Mouse (Mus musculus) forebrain, embryonic 16.5 days (tissue): ENCODE results near the gene Fam13c. TPM values are rescaled to one million over a fixed set of nuclear protein-coding genes. Genes with fewer than 3 reads are reported as not detected.

Experiments used
- ATAC-seq: fragments of 200-750 bp; cut with Nextera tagmentation; 2 replicates; pipeline ENCODE4 v1.8.0; 2017; ENCODE audit warnings: mild to moderate bottlenecking, moderate library complexity
- H3K27ac ChIP-seq: fragments of 300-500 bp; sonication (generic); 2 replicates; pipeline ENCODE4 v1.5.1; 2014; ENCODE audit warnings: low read length, control low read depth
- H3K27me3 ChIP-seq: fragments of 300-500 bp; sonication (generic); replicated peaks from 2 replicates; pipeline ENCODE4 v1.6.1; 2014; ENCODE audit warnings: low read length; ENCODE audit not compliant: control insufficient read depth, insufficient read depth
- H3K36me3 ChIP-seq: fragments of 300-500 bp; sonication (generic); 2 replicates; pipeline ENCODE4 v1.6.1; 2014; ENCODE audit not compliant: control insufficient read depth, insufficient read depth
- H3K4me1 ChIP-seq: fragments of 300-500 bp; sonication (generic); replicated peaks from 2 replicates; pipeline ENCODE4 v1.6.1; 2014; ENCODE audit warnings: low read length; ENCODE audit not compliant: control insufficient read depth, insufficient read depth
- H3K4me2 ChIP-seq: fragments of 300-500 bp; sonication (generic); 2 replicates; pipeline ENCODE4 v1.6.1; 2014; ENCODE audit warnings: mild to moderate bottlenecking, low read length, control low read depth
- H3K4me3 ChIP-seq: fragments of 300-500 bp; sonication (generic); replicated peaks from 2 replicates; pipeline ENCODE4 v1.5.1; 2014; ENCODE audit warnings: mild to moderate bottlenecking, low read length, control low read depth
- H3K9ac ChIP-seq: fragments of 300-500 bp; sonication (generic); replicated peaks from 2 replicates; pipeline ENCODE4 v1.6.1; 2014; ENCODE audit warnings: low read depth, low read length, control low read depth
- H3K9me3 ChIP-seq: fragments of 300-500 bp; sonication (generic); 2 replicates; pipeline ENCODE4 v1.6.1; 2016; ENCODE audit warnings: low read length; ENCODE audit not compliant: control insufficient read depth
- WGBS: fragments of 180-500 bp; shearing (Covaris S2); extraction: QIAGEN DNeasy Blood & Tissue Kit; methylation state at CpG from one replicate; pipeline ENCODE4 v1.1.7; 2014; 5-methylcytosine and 5-hydroxymethylcytosine counted together
- polyA plus RNA-seq: library from polyadenylated mRNA; unstranded; fragments of >200 nt; fragmentation: Nextera tagmentation; extraction: Ambion mirVana; gene quantifications from 2 replicates; pipeline ENCODE4 v1.2.1, GENCODE M21; 2015

Gene Fam13c
- polyA plus RNA-seq, 1 experiment from 2014 or later: 27.7 TPM

GRCm38 (mm10) chr10:70542857-70543256 is 102.6 kb downstream of the Fam13c start:
- no peak overlapping the region for H3K27ac ChIP-seq
- no peak overlapping the region for H3K9ac ChIP-seq
- H3K27me3 ChIP-seq: no peaks in the 10 kb centered on the region
- 57% methylated on average over 6 of the region's 6 CpGs for WGBS
- H3K4me2 ChIP-seq: no peak overlapping the region
- ATAC-seq: no peak
- H3K9me3 ChIP-seq: no peaks in the 10 kb centered on the region
- H3K36me3 ChIP-seq: peaks cover 7% of the 10 kb centered on the region
- no peak overlapping the region for H3K4me3 ChIP-seq
- H3K4me1 ChIP-seq: no peaks in the 10 kb centered on the region

DNA sequence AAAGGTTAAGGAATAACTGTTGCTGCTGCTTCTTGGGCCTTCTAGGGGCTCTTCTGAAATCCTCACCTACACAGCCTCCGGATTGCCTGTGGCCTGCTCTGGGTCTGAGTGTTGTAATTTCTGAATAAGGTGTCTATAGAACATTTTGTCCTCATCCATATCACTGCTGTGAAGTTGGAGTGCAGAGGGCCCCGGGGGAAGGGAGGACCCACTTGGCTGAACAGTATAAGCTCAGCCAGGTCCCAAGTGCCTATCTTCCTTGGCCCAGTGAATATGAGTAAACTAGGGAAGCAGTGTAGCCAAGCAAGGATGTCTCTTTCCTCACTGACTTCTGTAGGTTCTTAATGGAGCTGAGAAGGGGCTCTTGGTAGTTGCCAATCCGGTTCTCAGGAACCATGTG is 112.2 kb downstream of the Fam13c start:
- Histone ChIP-seq H3K36me3 (peaks cover 27% of the 10 kb centered on the region), H3K9ac (no peak overlapping the region), H3K9me3 (no peaks in the 10 kb centered on the region), H3K4me1 (no peaks in the 10 kb centered on the region), H3K4me2 (no peak overlapping the region), H3K27ac (no peak overlapping the region), H3K27me3 (no peaks in the 10 kb centered on the region), H3K4me3 (no peak overlapping the region)
- WGBS: 97% methylated on average over 3 of the region's 3 CpGs
- ATAC-seq: no peak

GRCm38 (mm10) chr10:70563636-70564035 is 123.4 kb downstream of the Fam13c start:
- Histone ChIP-seq H3K9me3 (no peaks in the 10 kb centered on the region), H3K4me3 (no peak overlapping the region), H3K4me1 (peaks cover 5% of the 10 kb centered on the region), H3K4me2 (no peak overlapping the region), H3K27me3 (no peaks in the 10 kb centered on the region), H3K9ac (no peak overlapping the region), H3K36me3 (peaks cover 8% of the 10 kb centered on the region), H3K27ac (no peak overlapping the region)
- ATAC-seq: no peak
- 21% methylated on average over 3 of the region's 3 CpGs for WGBS

- no peak for ATAC-seq
- Histone ChIP-seq H3K9ac (no peak overlapping the region), H3K4me3 (no peak overlapping the region), H3K27me3 (no peaks in the 10 kb centered on the region), H3K27ac (no peak overlapping the region), H3K4me1 (peaks cover 2% of the 10 kb centered on the region), H3K36me3 (no peaks in the 10 kb centered on the region), H3K9me3 (no peaks in the 10 kb centered on the region), H3K4me2 (no peak overlapping the region)
- WGBS: 61% methylated on average over 7 of the region's 7 CpGs
These were observed 141.4 kb downstream of the Fam13c start for GRCm38 (mm10) chr10:70581556-70582211.

- H3K4me1 ChIP-seq: peaks cover 2% of the 10 kb centered on the region
- 85% methylated on average over 1 of the region's 1 CpGs for WGBS
These were observed 143.9 kb downstream of the Fam13c start for GRCm38 (mm10) chr10:70584171-70584570.

DNA sequence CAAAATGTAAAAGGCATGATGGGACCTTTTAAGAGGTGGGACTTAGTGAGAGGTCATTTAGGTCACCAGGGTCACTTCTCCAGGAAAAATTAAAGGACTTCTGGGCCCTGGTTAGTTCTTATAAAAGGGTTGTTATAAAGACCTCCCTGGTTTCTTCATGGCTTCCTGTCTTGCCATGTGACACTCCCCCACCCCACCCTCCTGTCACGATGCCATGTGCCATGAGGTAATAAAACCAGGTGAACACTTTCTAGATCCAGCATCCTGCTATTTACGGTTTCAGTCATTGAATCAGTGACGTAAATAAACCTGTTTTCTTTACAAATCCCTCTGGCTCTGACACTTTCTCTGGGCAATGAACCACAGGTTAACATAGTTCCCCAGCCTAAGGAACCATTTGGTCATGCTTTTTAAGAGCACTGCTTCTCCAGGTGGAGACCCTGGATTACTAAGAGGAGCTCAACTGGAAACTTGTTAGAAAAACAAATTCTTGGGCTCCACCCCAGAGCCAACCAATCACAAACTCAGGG is 146.7 kb downstream of the Fam13c start:
- no peak overlapping the region for H3K4me3 ChIP-seq
- no peaks in the 10 kb centered on the region for H3K36me3 ChIP-seq
- ATAC-seq: no peak
- no peak overlapping the region for H3K4me2 ChIP-seq
- 88% methylated on average over 3 of the region's 3 CpGs for WGBS
- no peak overlapping the region for H3K9ac ChIP-seq
- H3K9me3 ChIP-seq: no peaks in the 10 kb centered on the region
- H3K27ac ChIP-seq: no peak overlapping the region
- no peaks in the 10 kb centered on the region for H3K4me1 ChIP-seq
- H3K27me3 ChIP-seq: no peaks in the 10 kb centered on the region

More at GRCm38 (mm10) chr10:70584171-70584570, 143.9 kb downstream of the Fam13c start:
- H3K9me3 ChIP-seq: no peaks in the 10 kb centered on the region
- H3K27ac ChIP-seq: no peak overlapping the region
- H3K27me3 ChIP-seq: no peaks in the 10 kb centered on the region
- H3K4me3 ChIP-seq: no peak overlapping the region
- no peak overlapping the region for H3K9ac ChIP-seq
- ATAC-seq: no peak
- H3K36me3 ChIP-seq: no peaks in the 10 kb centered on the region
- H3K4me2 ChIP-seq: no peak overlapping the region

GRCm38 (mm10) chr10:70594007-70594406 is 153.7 kb downstream of the Fam13c start:
- Histone ChIP-seq H3K36me3 (no peaks in the 10 kb centered on the region), H3K27ac (no peak overlapping the region), H3K9me3 (no peaks in the 10 kb centered on the region), H3K4me3 (no peak overlapping the region), H3K27me3 (no peaks in the 10 kb centered on the region), H3K4me1 (0 out of 2 replicates have a peak, but pooled peaks cover 6% of the 10 kb centered on the region), H3K9ac (no peak overlapping the region), H3K4me2 (no peak overlapping the region)
- no peak for ATAC-seq
- WGBS: 35% methylated on average over 1 of the region's 1 CpGs

GRCm38 (mm10) chr10:70598081-70598515 is 157.8 kb downstream of the Fam13c start:
- ATAC-seq: peak; percentile 1; the same call in 1 of the 2 replicates
- peaks cover 9% of the 10 kb centered on the region for H3K4me1 ChIP-seq
- H3K9ac ChIP-seq: peak overlapping the region; percentile 87
- H3K4me3 ChIP-seq: peak overlapping the region; percentile 91
- WGBS: 10% methylated on average over 10 of the region's 10 CpGs
- peak overlapping the region; percentile 93 for H3K4me2 ChIP-seq
- H3K27ac ChIP-seq: peak overlapping the region; percentile 96
- no peaks in the 10 kb centered on the region for H3K36me3 ChIP-seq
- H3K27me3 ChIP-seq: no peaks in the 10 kb centered on the region
- no peaks in the 10 kb centered on the region for H3K9me3 ChIP-seq

GRCm38 (mm10) chr10:70598516-70599125 is 158.3 kb downstream of the Fam13c start:
- peaks cover 9% of the 10 kb centered on the region for H3K4me1 ChIP-seq
- no peaks in the 10 kb centered on the region for H3K9me3 ChIP-seq
- no peaks in the 10 kb centered on the region for H3K27me3 ChIP-seq
- peak overlapping the region; percentile 87 for H3K9ac ChIP-seq
- peak overlapping the region; percentile 93 for H3K4me2 ChIP-seq
- H3K36me3 ChIP-seq: no peaks in the 10 kb centered on the region
- peak overlapping the region; percentile 91 for H3K4me3 ChIP-seq
- H3K27ac ChIP-seq: peak overlapping the region; percentile 96
- ATAC-seq: peak; percentile 53
- WGBS: under 1% methylated on average over 45 of the region's 48 CpGs
